8 mouse cellular contexts compared by ENCODE assay signal in genomic region chr7:109218130-109218976, GRCm38 (mm10). TPM values are rescaled to one million over a fixed set of nuclear protein-coding genes. Genes with fewer than 3 reads are reported as not detected.
DNase-seq lines count a peak whose midpoint lies in the region; ATAC-seq and TF ChIP-seq lines count a peak whose summit lies in the region.

No protein-coding gene starts in this region.

- DNase-seq in 3T3-L1 (ENCODE audit: low read depth, low spot score): peak; percentile 64
- peak; percentile 90 for DNase-seq in adrenal gland, postnatal 25 days
- DNase-seq in embryonic facial prominence, embryonic 10.5 days (ENCODE audit: low spot score): peak; percentile 87
- peak; percentile 66 to 88 for DNase-seq in heart, adult 18-20 months
- peak; percentile 69 for DNase-seq in kidney, adult 9 months
- peak; percentile 91 for DNase-seq in limb, embryonic 11.5 days (ENCODE audit: low spot score)
- DNase-seq in neural tube, embryonic 11.5 days (ENCODE audit: low spot score): peak; percentile 85

- 71% methylated on average over 2 of the region's 2 CpGs for WGBS in embryonic facial prominence, embryonic 10.5 days
- WGBS in limb, embryonic 11.5 days: 81% methylated on average over 2 of the region's 2 CpGs
- WGBS in neural tube, embryonic 11.5 days: 83% methylated on average over 2 of the region's 2 CpGs

- no peak for TF ChIP-seq POLR2A in testis, adult 2 months (IDR thresholded peaks at IDR 0.05; ENCODE audit: control insufficient read depth, low read depth, low read length)

- H3K27me3 ChIP-seq in embryonic facial prominence, embryonic 10.5 days (replicated peaks; ENCODE audit: low read depth, poor library complexity, severe bottlenecking): 0 out of 2 replicates have a peak, but pooled peaks cover 6% of the 10 kb centered on the region
- H3K27me3 ChIP-seq in limb, embryonic 11.5 days (ENCODE audit: control insufficient read depth, insufficient read depth, low read length): no peaks in the 10 kb centered on the region
- H3K27me3 ChIP-seq in neural tube, embryonic 11.5 days (ENCODE audit: control insufficient read depth, insufficient read depth, low read length): no peaks in the 10 kb centered on the region
- no peaks in the 10 kb centered on the region for H3K27me3 ChIP-seq in testis, adult 2 months (ENCODE audit: control insufficient read depth, insufficient read depth, low read length)

- H3K4me3 ChIP-seq in embryonic facial prominence, embryonic 10.5 days: no peak overlapping the region
- H3K4me3 ChIP-seq in limb, embryonic 11.5 days (ENCODE audit: low read depth, low read length): no peak overlapping the region
- no peak overlapping the region for H3K4me3 ChIP-seq in neural tube, embryonic 11.5 days (ENCODE audit: low read depth, low read length)
- no peak overlapping the region for H3K4me3 ChIP-seq in testis, adult 2 months (ENCODE audit: control insufficient read depth, low read depth, low read length)

- H3K27ac ChIP-seq in embryonic facial prominence, embryonic 10.5 days (replicated peaks): 0 out of 2 replicates have a peak overlapping the region, but pooled peaks have one; percentile 25
- no peak overlapping the region for H3K27ac ChIP-seq in limb, embryonic 11.5 days (replicated peaks; ENCODE audit: low read depth, low read length)
- H3K27ac ChIP-seq in neural tube, embryonic 11.5 days (ENCODE audit: low read depth, low read length): no peak overlapping the region
- no peak overlapping the region for H3K27ac ChIP-seq in testis, adult 2 months (ENCODE audit: control insufficient read depth, insufficient read depth, low read depth, low read length)

- H3K36me3 ChIP-seq in embryonic facial prominence, embryonic 10.5 days (replicated peaks): no peaks in the 10 kb centered on the region
- no peaks in the 10 kb centered on the region for H3K36me3 ChIP-seq in limb, embryonic 11.5 days (ENCODE audit: control insufficient read depth, insufficient read depth, low read length)
- no peaks in the 10 kb centered on the region for H3K36me3 ChIP-seq in neural tube, embryonic 11.5 days (ENCODE audit: control insufficient read depth, insufficient read depth, low read length)
- H3K36me3 ChIP-seq in testis, adult 2 months (ENCODE audit: control insufficient read depth, insufficient read depth, low read length): no peaks in the 10 kb centered on the region

- TF ChIP-seq CTCF in testis, adult 2 months (IDR thresholded peaks at IDR 0.05; ENCODE audit: control insufficient read depth, insufficient read depth, insufficient replicate concordance, low read depth, low read length): peak; percentile 66; the same call in 1 of the 2 replicates

- 0 out of 2 replicates have a peak, but pooled peaks have one; percentile 61 for ATAC-seq in limb, embryonic 11.5 days (ENCODE audit: insufficient number of reproducible peaks, low FRiP score, low TSS enrichment, low read depth)
- ATAC-seq in neural tube, embryonic 11.5 days (ENCODE audit: insufficient read depth, low FRiP score, low TSS enrichment): peak; percentile 67

- peaks cover 16% of the 10 kb centered on the region; the same call in 1 of the 2 replicates for H3K4me1 ChIP-seq in embryonic facial prominence, embryonic 10.5 days
- H3K4me1 ChIP-seq in limb, embryonic 11.5 days (ENCODE audit: control insufficient read depth, insufficient read depth, low read length): 0 out of 2 replicates have a peak, but pooled peaks cover 3% of the 10 kb centered on the region
- H3K4me1 ChIP-seq in neural tube, embryonic 11.5 days (ENCODE audit: control insufficient read depth, insufficient read depth, low read length): no peaks in the 10 kb centered on the region
- no peaks in the 10 kb centered on the region; the same call in none of the 2 replicates for H3K4me1 ChIP-seq in testis, adult 2 months (ENCODE audit: control insufficient read depth, insufficient read depth, low read length)

- H3K9ac ChIP-seq in limb, embryonic 11.5 days (ENCODE audit: low read length): no peak overlapping the region
- H3K9ac ChIP-seq in neural tube, embryonic 11.5 days (ENCODE audit: low read length): no peak overlapping the region

- H3K4me2 ChIP-seq in limb, embryonic 11.5 days (ENCODE audit: low read depth, severe bottlenecking): no peak overlapping the region
- H3K4me2 ChIP-seq in neural tube, embryonic 11.5 days (ENCODE audit: low read depth): no peak overlapping the region

- H3K9me3 ChIP-seq in embryonic facial prominence, embryonic 10.5 days: no peaks in the 10 kb centered on the region
- H3K9me3 ChIP-seq in limb, embryonic 11.5 days (ENCODE audit: control insufficient read depth, low read length): no peaks in the 10 kb centered on the region
- H3K9me3 ChIP-seq in neural tube, embryonic 11.5 days (ENCODE audit: control insufficient read depth, low read length): no peaks in the 10 kb centered on the region

RNA-seq across cellular contexts. Expression of gene Lmo1, which starts 43.3 kb away (rescaled TPM):
- 4.6 and 6.0 TPM in 2 replicates for total RNA-seq in adrenal gland, postnatal 25 days (2021)
- 23.6 and 30.3 TPM in 2 replicates for polyA plus RNA-seq in embryonic facial prominence, embryonic 10.5 days (2016; fragmentation: Nextera tagmentation; extraction: Ambion mirVana)
- total RNA-seq in heart, adult 18-20 months (2021): 1 to 10 TPM; 2.6 to 3.5 TPM
- polyA plus RNA-seq in limb, embryonic 11.5 days (2014; fragmentation: Nextera tagmentation; extraction: Ambion mirVana): 31.9 and 34.8 TPM in 2 replicates
- 23.4 and 25.0 TPM in 2 replicates for polyA plus RNA-seq in neural tube, embryonic 11.5 days (2014; fragmentation: Nextera tagmentation; extraction: Ambion mirVana)
- polyA plus RNA-seq in testis, adult 2 months (2012; rRNA removed): 4.6 and 5.0 TPM in 2 replicates
